Mouse (Mus musculus) embryonic facial prominence, embryonic 14.5 days (tissue): Measurements from ENCODE around the gene Il12rb2. TPM values are rescaled to one million over a fixed set of nuclear protein-coding genes. Genes with fewer than 3 reads are reported as not detected.

Experiments used
- ATAC-seq: fragments of 200-750 bp; cut with Nextera tagmentation; 2 replicates; pipeline ENCODE4 v1.8.0; 2017; ENCODE audit warnings: low read depth, moderate number of reproducible peaks, moderate TSS enrichment
- DNase-seq: peaks from one replicate; pipeline ENCODE4 v3.0.0-alpha.2; 2015; ENCODE audit warnings: low spot score
- H3K27ac ChIP-seq: fragments of 300-500 bp; sonication (generic); replicated peaks from 2 replicates; pipeline ENCODE4 v1.5.1; 2014; ENCODE audit warnings: low read depth, mild to moderate bottlenecking, low read length, moderate library complexity
- H3K27me3 ChIP-seq: fragments of 300-500 bp; sonication (generic); replicated peaks from 2 replicates; pipeline ENCODE4 v1.6.1; 2014; ENCODE audit warnings: low read length; ENCODE audit not compliant: control insufficient read depth, insufficient read depth
- H3K36me3 ChIP-seq: fragments of 300-500 bp; sonication (generic); 2 replicates; pipeline ENCODE4 v1.6.1; 2014; ENCODE audit warnings: low read length, mixed read lengths; ENCODE audit not compliant: control insufficient read depth, insufficient read depth
- H3K4me1 ChIP-seq: fragments of 300-500 bp; sonication (generic); 2 replicates; pipeline ENCODE4 v1.6.1; 2014; ENCODE audit warnings: antibody characterized with exemption, low read length; ENCODE audit not compliant: control insufficient read depth, insufficient read depth
- H3K4me2 ChIP-seq: fragments of 300-500 bp; sonication (generic); 2 replicates; pipeline ENCODE4 v1.6.1; 2014; ENCODE audit warnings: low read depth, mild to moderate bottlenecking, low read length, moderate library complexity, mixed read lengths
- H3K4me3 ChIP-seq: fragments of 300-500 bp; sonication (generic); 2 replicates; pipeline ENCODE4 v1.5.1; 2014; ENCODE audit warnings: low read depth, mild to moderate bottlenecking, low read length
- H3K9ac ChIP-seq: fragments of 300-500 bp; sonication (generic); 2 replicates; pipeline ENCODE4 v1.6.1; 2014; ENCODE audit warnings: low read depth, mild to moderate bottlenecking, low read length, moderate library complexity, mixed read lengths
- H3K9me3 ChIP-seq: fragments of 300-500 bp; sonication (generic); 2 replicates; pipeline ENCODE4 v1.6.1; 2016; ENCODE audit warnings: low read length; ENCODE audit not compliant: control insufficient read depth
- WGBS: fragments of 180-500 bp; shearing (Covaris S2); extraction: QIAGEN DNeasy Blood & Tissue Kit; methylation state at CpG from one replicate; pipeline ENCODE4 v1.1.7; 2014; 5-methylcytosine and 5-hydroxymethylcytosine counted together
- polyA plus RNA-seq: library from polyadenylated mRNA; unstranded; fragments of >200 nt; fragmentation: Nextera tagmentation; extraction: Ambion mirVana; gene quantifications from 2 replicates; pipeline ENCODE4 v1.2.1, GENCODE M21; 2014

The Il12rb2 gene
- polyA plus RNA-seq, 1 experiment from 2014 or later = 0.22 TPM

GRCm38 (mm10) chr6:67339494-67339893, 36.5 kb downstream of the Il12rb2 start:
- Histone ChIP-seq H3K4me1 (no peaks in the 10 kb centered on the region), H3K4me2 (no peak overlapping the region), H3K9me3 (no peaks in the 10 kb centered on the region), H3K27ac (no peak overlapping the region), H3K4me3 (no peak overlapping the region), H3K36me3 (no peaks in the 10 kb centered on the region), H3K27me3 (no peaks in the 10 kb centered on the region), H3K9ac (no peak overlapping the region)
- no peak for ATAC-seq
- DNase-seq = no peak

- Histone ChIP-seq H3K27ac (no peak overlapping the region), H3K27me3 (no peaks in the 10 kb centered on the region), H3K9ac (no peak overlapping the region), H3K9me3 (no peaks in the 10 kb centered on the region), H3K36me3 (no peaks in the 10 kb centered on the region), H3K4me1 (no peaks in the 10 kb centered on the region), H3K4me3 (no peak overlapping the region), H3K4me2 (no peak overlapping the region)
- DNase-seq (peak; percentile 3), ATAC-seq (no peak)
Measured at GRCm38 (mm10) chr6:67337943-67338342, 38.0 kb downstream of the Il12rb2 start.

- H3K27me3 ChIP-seq = no peaks in the 10 kb centered on the region
- no peak for ATAC-seq
- 77% methylated on average over 3 of the region's 3 CpGs for WGBS
Measured at GRCm38 (mm10) chr6:67323788-67324187, 52.2 kb downstream of the Il12rb2 start.

GRCm38 (mm10) chr6:67318451-67318850, 57.5 kb downstream of the Il12rb2 start:
- Histone ChIP-seq H3K4me2 (no peak overlapping the region), H3K4me3 (no peak overlapping the region), H3K9me3 (no peaks in the 10 kb centered on the region), H3K4me1 (no peaks in the 10 kb centered on the region), H3K27ac (no peak overlapping the region), H3K27me3 (no peaks in the 10 kb centered on the region), H3K36me3 (no peaks in the 10 kb centered on the region), H3K9ac (no peak overlapping the region)
- DNase-seq (peak; percentile 78), ATAC-seq (peak; percentile 75)
- WGBS = 29% methylated on average over 10 of the region's 10 CpGs

More at GRCm38 (mm10) chr6:67323788-67324187, 52.2 kb downstream of the Il12rb2 start:
- no peak overlapping the region for H3K4me3 ChIP-seq
- DNase-seq = no peak
- H3K4me1 ChIP-seq = no peaks in the 10 kb centered on the region
- H3K36me3 ChIP-seq = no peaks in the 10 kb centered on the region
- H3K4me2 ChIP-seq = no peak overlapping the region
- H3K9me3 ChIP-seq = no peaks in the 10 kb centered on the region
- no peak overlapping the region for H3K9ac ChIP-seq
- no peak overlapping the region for H3K27ac ChIP-seq

GRCm38 (mm10) chr6:67317827-67318338, 58.1 kb downstream of the Il12rb2 start:
- ATAC-seq = no peak
- H3K4me1 ChIP-seq = no peaks in the 10 kb centered on the region
- H3K9ac ChIP-seq = no peak overlapping the region
- H3K4me2 ChIP-seq = no peak overlapping the region
- WGBS = 81% methylated on average over 8 of the region's 8 CpGs
- no peaks in the 10 kb centered on the region for H3K27me3 ChIP-seq
- no peak overlapping the region for H3K4me3 ChIP-seq
- H3K36me3 ChIP-seq = no peaks in the 10 kb centered on the region
- no peak for DNase-seq
- no peaks in the 10 kb centered on the region for H3K9me3 ChIP-seq
- H3K27ac ChIP-seq = no peak overlapping the region

DNA sequence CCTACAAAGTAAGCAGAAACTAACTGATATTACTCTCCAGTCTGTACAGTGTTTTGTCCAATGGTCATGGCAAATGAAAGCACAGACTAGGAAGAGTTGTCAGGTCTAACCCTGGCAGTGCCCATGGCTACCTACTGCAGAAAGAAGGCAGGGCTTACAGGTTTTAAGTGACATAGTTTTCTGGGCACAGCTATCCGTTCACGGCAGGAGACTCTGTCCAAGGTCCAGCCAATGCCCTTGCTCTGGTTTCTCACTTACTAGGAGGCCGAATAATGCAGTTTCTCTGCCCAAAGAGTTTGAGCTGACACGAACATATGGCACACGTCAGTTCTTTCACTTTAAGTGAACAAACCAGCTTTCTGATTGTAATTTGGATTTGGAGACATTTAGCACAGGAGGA, 58.9 kb downstream of the Il12rb2 start:
- no peak overlapping the region for H3K9ac ChIP-seq
- H3K36me3 ChIP-seq = no peaks in the 10 kb centered on the region
- H3K27me3 ChIP-seq = no peaks in the 10 kb centered on the region
- 62% methylated on average over 5 of the region's 5 CpGs for WGBS
- ATAC-seq (no peak), DNase-seq (no peak)
- no peak overlapping the region for H3K4me3 ChIP-seq
- H3K27ac ChIP-seq = no peak overlapping the region
- H3K4me1 ChIP-seq = no peaks in the 10 kb centered on the region
- H3K4me2 ChIP-seq = no peak overlapping the region
- H3K9me3 ChIP-seq = no peaks in the 10 kb centered on the region

DNA sequence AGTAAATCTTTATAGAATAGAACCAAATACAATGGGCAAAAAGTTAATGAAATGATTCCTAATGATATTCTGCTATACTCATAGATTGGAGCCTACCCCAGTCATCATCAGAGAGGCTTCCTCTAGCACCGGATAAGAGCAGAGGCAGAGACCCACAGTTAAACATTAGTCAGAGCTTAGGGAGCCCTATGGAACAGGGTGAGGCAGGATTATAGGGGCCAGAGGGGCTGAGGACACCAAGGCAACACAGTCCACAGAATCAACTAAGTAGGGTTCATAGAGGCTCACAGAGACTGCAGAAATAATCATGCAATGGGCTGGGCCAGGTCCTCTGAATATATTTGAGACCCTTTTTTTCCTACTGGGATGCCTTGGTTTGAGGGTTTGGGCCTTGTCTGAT, 61.3 kb downstream of the Il12rb2 start:
- Histone ChIP-seq H3K27me3 (no peaks in the 10 kb centered on the region), H3K4me3 (no peak overlapping the region), H3K9ac (no peak overlapping the region), H3K4me1 (no peaks in the 10 kb centered on the region), H3K9me3 (no peaks in the 10 kb centered on the region), H3K4me2 (no peak overlapping the region), H3K36me3 (no peaks in the 10 kb centered on the region), H3K27ac (no peak overlapping the region)
- no peak for DNase-seq
- ATAC-seq = no peak
- WGBS = 69% methylated on average over 1 of the region's 1 CpGs

DNA sequence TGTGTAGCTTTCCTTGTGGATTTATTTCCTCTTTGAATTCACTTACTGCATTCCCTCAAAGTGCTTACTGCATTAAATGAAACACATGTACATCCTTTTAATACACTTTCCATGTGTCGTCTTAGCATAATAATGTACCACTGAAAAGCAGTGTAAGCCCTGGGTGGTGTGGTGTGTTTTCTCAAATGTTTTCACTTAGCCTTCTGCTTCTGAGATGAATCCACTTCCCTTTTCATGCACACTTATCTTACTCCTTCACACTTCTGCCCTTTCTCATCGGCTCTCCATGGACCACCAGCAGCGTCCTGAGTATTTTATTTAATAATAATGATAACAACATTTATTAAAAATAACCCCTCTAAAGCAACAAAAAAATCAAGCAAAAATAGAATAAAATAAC, 66.2 kb downstream of the Il12rb2 start:
- Histone ChIP-seq H3K9me3 (no peaks in the 10 kb centered on the region), H3K27me3 (no peaks in the 10 kb centered on the region), H3K9ac (no peak overlapping the region), H3K27ac (no peak overlapping the region), H3K4me2 (no peak overlapping the region), H3K4me3 (no peak overlapping the region), H3K4me1 (no peaks in the 10 kb centered on the region), H3K36me3 (no peaks in the 10 kb centered on the region)
- DNase-seq = no peak
- WGBS = 71% methylated on average over 3 of the region's 3 CpGs
- no peak for ATAC-seq

GRCm38 (mm10) chr6:67308994-67309393, 67.0 kb downstream of the Il12rb2 start:
- Histone ChIP-seq H3K27ac (no peak overlapping the region), H3K4me3 (no peak overlapping the region), H3K9ac (no peak overlapping the region), H3K4me1 (no peaks in the 10 kb centered on the region), H3K9me3 (no peaks in the 10 kb centered on the region), H3K4me2 (no peak overlapping the region), H3K36me3 (no peaks in the 10 kb centered on the region), H3K27me3 (no peaks in the 10 kb centered on the region)
- ATAC-seq (no peak), DNase-seq (no peak)
- WGBS = 81% methylated on average over 3 of the region's 3 CpGs
